Mouse (Mus musculus) urinary bladder, postnatal 14 days (tissue): ENCODE data around the gene Mesp2.

ENCODE experiments used
- DNase-seq: peaks from one replicate; pipeline ENCODE4 v3.0.0; 2021; ENCODE audit warnings: low spot score

The Mesp2 gene

DNA sequence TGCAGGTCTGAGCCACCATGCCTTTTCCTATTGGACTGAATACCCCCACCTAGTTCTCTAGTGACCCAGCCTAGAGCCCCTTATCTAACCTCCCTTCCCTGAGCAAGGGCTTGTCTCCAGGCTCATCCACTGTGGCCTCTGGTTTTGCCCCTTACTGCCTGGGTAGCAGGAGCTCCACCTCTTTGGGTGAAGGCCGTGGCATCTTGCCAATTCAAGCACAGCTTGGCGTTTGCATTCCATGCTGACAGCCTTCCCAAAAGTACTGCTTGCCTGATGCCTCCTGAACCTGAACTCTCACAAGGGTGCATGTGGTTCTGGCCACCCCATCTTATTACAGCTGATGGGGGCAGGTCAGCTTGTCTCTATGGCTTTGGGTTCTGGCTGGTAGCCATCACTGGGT, 6.6 kb upstream of the Mesp2 start:
- peak; percentile 50 for DNase-seq

DNA sequence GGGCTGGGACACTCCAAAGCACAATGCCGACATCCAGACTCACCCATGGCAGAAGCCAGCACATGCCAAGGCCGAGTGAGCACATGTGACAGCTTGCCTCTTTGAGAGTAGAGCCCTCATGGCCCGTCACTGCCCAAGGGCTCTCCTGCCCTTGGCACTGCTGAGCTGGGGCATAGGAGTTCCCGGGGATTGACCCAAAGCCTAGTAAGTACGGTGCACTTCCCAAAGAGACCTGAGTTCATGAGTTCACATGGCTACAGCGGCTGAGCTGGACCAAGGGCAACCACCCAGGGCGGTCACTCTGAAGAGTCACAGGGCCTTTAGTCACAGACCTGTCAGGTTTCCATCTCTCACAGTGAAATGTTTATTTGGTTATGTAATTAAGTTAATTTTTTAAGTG, 2.0 kb upstream of the Mesp2 start:
- DNase-seq = no peak

DNA sequence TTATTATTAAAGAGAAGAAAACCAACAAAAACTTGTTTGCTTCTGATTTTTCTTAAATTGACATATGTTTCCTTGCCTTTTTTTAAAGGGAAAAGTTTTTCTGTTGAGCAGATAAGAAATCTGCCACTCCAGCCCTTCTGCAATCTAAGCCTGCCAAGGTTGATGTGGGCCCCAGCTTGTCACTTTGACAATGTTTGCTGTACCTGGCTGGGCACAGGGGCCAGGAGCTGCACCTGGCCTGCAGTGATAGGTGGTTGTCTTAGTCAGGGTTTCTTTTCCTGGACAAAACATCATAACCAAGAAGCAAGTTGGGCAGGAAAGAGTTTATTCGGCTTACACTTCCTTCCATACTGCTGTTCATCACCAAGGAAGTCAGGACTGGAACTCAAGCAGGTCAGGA, 2.9 kb downstream of the Mesp2 start:
- DNase-seq = no peak

DNA sequence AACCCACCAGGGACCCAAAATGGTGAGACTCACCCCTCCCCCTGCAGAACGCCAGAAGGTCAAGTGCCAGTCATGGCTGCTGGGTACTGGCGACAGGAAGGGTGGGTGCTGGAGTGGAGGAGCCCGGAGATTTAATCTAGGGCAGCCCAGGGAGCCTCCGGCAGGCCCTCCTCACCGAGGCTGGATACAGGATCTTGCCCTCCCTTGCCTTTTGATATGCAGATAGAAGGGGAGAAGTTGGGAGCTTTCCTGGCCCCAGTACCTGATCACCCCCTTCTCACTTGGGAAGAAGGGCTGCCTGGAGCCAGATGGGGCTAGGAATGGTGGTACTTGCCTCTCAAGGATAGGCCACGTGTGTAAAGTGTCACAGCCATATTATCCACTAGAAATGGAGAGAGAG, 7.8 kb downstream of the Mesp2 start:
- no peak for DNase-seq

DNA sequence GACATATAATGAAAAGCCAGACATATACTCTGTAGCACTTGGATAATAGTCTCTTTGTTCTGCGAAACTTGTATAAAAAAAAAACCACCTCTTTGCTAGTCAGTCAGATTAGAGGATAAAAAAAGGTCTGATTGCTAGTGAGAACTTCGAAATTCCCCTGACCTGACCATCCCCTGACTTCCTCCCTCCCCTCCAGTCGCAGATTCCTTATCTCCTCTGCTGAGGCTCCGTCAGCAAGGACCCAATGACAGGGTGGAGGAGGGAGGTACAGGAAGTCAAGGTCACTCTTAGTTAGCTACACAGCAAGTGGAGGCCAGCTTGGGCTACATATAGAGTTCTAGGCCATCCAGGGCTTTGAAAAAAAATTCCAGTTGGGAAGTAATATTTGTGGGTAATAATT, 9.0 kb downstream of the Mesp2 start:
- DNase-seq = no peak

DNA sequence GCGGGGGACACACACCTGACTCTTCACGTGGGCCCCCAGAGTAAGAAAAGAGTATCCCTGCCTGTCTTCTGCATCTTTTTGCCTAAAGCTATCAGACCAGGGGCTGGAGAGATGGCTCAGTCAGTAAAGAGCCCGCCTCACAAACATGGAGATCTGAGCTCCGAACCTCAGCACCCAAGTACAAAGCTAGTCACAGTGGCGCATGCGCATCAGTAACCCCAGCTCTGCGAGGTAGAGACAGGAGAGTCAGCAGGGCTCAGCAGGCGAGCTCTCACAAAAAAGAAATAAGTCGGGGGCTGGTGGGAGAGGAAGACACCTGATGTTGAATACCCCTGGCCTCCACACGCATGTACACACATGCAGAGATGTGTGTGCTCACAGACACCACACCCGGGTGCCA, 9.5 kb downstream of the Mesp2 start:
- DNase-seq = no peak

DNA sequence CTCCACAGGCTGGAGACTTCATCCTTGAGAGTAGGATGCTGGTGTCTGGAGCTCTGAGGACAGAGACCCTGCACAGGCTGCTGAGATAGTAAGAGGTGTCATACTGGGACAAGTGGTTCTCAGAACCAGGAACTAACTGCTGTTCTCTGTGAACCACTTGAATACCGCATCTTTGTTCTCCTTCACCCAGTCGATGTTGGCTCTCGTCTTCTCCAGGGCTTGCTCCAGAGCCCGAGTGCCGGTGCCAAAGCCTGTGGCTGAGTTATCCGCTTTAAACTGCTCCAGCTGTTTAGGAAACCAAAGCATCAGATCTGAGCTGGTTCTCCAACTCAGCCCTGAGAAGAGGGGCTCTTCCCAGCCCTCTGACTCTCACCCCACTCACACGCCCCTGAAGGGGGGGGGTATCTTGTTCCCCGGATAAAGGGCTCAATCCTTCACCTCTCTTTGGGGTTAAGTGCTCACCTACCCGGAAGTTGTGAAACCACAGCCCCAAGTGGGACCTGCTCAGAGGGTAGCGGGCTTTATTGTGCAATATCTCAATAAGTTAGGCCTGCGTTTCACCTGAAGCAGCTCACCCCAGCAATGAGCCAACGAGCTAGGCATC, 11.7 kb downstream of the Mesp2 start:
- no peak for DNase-seq

DNA sequence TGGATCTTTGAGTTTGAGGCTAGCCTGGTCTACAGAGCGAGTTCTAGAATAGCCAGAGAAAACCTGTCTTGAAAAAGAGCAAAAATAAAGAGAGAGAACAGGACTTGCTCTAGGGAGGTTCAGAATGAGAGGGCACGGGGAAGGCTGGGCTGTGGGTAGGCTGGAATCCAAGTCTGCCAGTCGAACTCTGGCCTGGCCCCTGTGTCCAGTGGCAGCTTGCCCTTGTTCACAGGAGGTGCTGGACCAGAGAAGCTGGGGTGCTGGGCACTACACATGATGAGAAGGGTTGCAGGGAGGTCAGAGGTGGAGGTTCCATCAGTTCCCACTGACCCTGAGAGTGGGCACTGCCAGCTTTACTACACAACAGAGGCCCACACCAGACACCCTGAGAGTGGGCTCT, 17.8 kb downstream of the Mesp2 start:
- DNase-seq = no peak

DNA sequence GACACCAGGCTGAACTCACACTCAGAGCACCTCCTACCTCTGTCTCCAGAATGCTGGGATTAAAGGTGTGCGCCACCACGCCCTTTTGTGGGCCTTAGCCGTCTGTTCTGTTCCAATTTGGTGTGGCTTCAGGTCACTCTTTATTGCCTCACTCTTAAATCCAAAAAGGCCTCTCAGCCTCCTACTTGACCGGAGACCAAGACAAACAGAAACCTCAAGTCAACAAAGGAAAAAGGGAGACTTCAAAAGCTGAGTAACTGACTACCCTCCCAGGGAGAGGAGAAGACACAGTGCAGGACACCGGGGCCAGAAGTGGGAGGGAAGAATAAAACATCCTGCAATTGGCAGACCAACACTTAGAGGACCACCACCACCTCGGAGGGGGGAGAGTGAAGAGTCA, 20.6 kb downstream of the Mesp2 start:
- DNase-seq = no peak

DNA sequence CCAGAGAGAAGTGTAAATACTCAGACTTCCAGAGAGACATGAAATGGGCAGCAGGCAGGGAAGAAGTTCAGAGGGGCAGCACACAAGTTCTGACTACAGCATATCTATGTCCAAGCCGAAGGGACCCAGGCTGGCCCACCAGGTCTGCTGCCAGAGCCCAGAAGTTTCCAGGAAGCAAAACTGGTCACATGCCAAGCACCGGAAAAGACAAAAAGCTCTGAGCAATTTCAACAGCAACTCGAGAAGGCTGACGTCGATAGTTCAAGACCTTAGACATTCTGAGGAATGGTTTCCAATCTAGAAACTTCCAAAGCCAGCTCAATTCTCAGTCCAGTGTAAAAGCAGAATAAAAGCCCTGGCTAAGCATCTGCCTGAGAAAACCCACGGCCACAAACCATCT, 21.1 kb downstream of the Mesp2 start:
- DNase-seq = peak; percentile 21

DNA sequence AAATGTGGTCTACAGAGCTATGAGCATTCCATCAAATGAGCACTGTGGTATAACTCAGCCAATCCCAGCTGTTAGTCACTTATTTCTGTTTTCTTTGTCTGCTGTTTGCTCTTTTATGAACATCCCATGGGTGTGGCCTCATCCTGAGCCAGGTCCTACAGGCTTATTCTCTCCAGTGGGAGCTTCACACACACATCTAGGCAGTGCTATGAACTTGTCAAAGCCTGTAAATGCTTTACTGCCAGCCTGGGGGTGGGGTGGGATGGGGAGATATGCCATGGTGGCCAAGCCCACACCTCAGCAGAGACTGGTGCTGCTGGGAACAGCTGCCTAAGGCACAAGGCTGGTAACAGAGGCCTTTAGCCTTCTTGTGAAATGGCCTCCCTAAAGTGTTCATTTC, 22.5 kb downstream of the Mesp2 start:
- DNase-seq = no peak

DNA sequence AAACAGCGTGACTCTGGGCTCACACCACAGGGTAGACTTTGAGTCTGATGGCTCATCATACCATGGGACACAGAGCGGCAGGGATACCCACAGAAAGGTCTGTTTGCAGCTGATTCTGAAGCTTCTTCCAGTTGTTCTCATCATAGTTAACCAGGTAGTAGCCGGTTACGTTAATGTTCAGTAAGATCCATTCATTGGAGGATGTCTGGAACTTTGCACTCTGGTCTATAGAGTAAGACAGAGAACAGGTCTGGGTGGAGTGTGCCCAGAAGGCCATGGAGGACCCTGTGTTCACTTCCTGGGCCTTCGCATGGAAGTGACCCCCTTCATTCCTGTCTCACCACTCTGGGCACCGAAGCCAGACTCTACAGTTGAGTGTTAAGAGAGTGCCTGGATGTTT, 24.7 kb downstream of the Mesp2 start:
- no peak for DNase-seq

DNA sequence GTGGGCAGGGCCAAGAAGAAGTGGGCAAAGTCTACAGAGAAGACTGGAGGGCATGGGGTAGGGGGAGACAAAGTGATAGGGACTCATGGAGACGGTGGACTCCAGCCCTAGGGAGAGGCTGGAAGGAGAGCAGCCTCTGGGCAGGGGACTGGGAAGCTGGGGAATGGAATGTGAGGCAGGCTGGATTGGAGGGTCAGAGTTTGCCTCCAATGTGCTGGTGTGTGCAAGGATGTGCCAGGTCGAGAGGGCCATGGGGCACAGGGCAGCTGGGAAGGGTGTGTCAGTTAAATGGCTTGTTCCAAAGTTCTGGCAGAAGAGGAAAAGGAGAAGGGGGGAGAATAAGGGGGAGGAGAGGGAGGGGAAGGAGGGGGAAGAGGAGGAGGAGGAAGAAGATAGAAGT, 26.7 kb downstream of the Mesp2 start:
- no peak for DNase-seq

DNA sequence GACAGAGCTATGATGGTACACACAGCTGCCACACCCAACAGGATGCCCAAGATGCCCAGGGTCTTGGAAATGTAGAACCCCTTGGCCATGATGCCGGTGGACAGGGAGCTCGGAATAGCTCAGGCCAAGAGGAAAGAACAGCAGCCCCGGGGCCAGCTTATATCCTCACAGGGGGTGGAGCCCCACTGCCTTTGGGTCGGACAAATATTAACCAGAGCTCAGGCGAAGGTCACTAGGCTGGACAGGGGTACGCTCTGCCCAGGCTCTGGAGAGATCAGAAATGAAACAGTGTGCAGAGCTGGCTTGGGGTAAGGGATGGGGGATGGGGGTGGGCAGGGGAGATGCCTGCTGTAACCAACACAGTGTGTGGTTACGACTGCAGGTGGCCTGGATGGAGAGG, 31.6 kb downstream of the Mesp2 start:
- DNase-seq = no peak

DNA sequence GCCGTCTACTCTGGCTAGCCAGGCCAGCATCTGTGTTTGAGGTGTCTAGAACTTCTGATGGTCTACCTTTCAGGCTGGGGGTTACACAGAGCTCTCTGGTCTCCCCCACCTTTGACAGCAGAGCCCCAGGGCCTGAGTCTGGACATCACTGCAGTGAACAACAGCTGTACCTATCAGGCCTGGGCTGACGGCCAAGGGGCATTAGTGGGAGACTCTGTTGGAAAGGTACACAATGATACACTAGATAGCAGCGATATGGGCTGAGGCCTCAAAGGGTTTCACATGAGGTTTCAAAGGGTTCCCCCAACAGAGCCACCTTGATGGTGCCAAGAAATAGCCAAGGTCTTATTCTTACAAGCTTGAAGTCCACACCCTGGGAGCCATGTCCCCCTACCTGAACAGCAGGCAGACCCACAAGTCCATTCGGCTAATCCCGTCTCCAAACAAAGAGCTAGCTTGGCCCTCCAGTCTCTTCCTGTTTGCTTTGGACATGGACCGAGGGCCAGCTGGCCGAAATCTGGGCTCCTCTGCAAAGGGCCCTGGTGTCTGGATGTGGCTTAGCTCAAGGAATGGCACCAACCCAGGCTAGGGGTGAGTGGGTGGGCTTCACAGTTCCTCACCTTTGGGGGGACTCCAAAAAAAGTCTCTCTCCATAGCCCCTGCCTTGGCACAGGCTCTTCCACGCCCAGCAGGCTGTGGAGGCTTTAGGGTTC, 33.7 kb downstream of the Mesp2 start:
- DNase-seq = peak; percentile 38

DNA sequence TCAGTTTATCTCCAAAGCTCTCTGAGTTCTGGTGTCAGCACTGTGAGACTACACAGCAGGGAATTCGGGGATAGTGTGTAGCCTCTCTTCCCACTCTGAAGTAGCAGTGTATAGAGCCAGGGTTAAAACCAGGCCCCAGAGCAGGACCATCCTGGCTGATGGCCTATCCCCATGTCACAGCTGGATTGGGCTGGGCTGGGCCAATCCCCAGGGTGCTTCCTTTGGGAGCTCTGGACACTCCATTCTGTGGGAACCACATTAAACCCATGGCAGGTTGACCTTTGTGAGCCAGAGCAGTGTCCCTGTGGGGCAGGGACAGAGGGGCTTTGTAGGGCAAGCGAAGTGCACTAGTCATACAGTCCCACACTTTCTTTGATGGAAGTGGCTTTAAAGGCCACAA, 35.8 kb downstream of the Mesp2 start:
- no peak for DNase-seq

DNA sequence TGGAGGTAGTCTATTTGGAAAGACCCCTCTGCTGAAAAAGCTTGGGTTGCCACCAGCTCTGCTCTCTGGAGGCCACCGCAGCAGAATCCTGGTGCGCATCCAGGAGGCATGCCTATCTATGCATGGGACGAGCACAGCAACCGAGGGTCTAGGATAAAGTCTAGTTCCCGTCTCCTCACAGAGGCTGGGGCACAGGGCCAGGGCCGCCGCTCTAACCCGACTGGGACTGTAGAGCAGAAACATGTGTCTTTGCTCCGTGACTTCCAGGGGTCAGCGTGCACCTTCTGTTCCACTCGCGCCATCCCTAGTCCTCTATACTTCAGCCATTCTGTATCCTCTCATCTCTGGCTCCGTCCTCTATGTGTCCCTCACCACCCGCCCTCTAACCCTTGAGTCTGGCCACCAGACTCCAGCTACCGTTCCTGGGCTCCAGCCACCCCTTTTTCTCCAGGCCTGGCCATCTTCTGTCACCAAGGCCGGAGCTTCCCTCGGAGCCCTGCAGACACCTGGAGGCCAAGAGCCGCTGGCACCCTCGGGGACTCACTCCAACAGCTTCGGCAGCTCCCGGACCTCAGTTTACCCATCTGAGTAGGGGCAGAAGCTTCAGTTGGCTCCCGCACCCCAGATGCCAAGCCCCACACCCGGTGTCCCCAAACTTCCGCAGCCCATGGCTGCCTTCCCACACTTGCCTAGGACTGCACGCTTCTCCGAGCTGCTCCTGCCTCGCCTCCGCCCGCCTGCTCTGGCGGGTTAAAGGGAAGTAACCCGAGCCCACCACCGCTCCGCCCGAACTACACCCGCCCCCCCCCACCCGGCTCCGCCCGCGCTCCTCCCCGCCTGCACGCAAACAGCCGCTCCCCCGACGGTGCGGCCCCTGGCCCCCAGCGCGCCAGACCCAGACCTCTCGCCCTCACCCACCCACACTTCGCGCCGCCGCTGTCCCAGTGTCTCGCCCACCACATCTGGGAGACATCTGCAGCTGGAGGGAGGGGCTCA, 37.2 kb downstream of the Mesp2 start:
- DNase-seq = peak; percentile 51

DNA sequence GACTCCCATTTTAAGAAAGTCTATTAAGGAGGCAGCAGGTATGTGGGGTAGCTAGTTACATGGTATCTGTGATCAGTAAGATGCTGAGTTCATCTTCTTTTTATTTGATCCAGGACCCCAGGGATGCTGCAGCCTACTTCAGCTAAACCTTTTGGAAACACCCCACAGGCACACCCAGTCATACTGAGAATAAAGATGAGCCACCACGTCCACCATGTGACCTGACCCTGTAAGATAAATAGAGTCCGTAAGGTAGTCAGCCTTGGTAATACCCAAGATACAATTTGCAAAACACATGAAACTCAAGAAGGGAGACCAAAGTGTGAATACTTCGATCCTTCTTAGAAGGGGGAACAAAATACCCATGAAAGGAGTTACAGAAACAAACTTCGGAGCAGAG, 45.8 kb downstream of the Mesp2 start:
- no peak for DNase-seq

DNA sequence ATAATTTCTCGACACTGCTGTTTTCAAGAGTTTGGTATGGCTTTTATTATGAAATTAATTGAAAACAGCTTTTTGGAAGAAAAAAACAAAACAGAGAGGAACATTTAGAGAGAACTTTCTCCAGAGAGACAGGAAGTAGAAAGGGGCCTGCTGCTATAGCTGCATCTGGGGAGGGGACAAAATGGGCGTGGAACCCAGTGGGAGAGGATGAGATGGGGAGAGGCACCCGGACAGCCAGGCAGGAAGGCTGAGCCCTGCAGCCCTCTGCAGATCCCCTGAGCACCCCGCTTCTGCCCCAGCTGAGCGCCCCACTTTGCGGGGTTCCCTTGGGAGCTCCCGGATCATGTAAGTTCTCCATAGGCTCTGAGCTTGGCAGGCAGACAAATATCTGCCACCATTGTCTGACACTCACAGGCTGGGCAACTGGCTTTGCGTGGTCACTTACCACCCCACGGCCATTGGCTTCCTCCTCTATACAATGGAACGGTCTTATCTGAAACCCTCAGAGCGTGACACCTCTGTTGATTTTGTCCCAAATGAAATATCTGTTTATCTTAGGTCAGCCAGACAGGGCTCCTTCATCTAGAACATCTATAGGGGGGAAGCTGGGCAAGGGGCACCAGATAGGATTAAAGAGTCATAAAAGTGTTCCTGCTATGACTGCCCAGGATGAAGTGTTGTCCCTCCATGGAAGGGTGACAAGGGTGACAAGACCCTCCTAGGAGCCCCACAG, 47.8 kb downstream of the Mesp2 start:
- peak; percentile 32 for DNase-seq

DNA sequence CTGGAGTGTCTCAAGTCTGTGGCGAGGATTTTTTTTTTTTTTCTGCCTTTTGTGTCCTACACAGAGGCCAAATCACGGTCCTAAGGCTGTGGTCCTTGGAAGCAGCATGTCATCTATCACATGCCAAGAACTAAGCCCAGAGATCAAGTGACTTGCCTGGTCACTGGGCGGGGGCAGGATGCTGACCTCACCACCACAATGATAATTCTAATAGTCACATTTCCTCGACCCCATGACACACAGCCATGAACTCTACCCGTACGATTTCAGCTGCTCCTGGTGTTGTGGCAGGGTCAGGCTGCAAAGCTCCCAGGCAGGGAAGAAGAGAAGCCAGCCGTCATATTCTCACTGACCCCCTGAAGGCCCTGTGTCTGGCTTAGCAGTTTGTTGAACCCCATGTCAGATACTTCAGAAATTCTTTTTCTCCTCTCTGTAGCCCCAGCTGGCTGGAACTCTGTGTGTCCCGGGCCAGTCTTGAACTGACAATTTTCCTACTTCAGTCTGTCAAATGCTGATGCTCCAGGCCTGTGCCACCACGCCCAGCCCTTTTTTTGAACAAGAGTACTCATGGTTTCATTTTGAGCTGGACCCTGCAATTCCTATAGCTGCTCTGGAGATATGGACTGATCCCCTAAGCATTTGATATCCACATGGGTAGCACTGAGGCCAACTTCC, 48.6 kb downstream of the Mesp2 start:
- no peak for DNase-seq

DNA sequence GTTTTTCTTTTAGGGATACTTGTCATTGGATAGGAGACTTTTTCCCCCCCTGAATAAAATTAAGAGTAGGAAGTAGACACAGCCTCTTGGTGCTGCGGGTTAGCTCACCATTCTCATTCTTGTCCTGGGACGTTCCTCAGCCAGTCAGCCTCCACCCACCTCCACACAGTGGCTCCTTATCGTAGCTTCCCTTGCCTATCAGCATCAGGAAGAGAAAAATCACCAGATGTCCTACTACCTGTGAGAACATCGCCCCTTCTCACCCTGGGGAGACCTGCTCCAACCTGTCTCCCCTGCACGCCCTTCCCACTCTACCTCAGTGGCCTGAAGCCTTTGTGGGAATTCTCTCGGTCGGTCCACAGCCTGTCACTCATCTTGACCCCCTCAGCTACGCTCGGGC, 50.3 kb downstream of the Mesp2 start, which contains the start of gene Anpep:
Gene Anpep, minus strand, starts transcription at position 249 of the 400 bp plus-strand sequence.
- no peak for DNase-seq

DNA sequence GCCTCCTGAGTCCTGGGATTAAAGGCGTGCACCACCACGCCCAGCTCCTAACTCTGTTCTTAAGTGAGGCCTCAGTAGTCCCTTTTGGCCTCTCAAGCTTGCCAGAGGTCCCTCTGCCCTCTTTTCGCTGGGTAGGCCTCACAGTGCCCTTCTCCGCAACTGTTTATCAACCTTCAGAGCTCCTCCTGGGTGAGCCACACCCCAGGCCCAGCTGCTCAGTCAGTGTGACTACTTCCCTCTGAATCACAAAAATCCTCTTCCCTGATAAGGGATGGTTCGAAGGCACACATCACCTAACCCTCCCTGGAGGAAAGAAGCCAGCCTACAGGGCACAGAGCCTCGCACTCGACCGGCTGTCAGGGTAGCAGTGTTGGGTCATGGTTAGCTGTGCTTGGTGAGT, 51.3 kb downstream of the Mesp2 start:
- no peak for DNase-seq
